In genomic region chr10:43409506-43410230, GRCm38 (mm10) we compare ENCODE assay signal across 17 mouse cellular contexts.
DNase-seq lines count a peak whose midpoint lies in the region; ATAC-seq and TF ChIP-seq lines count a peak whose summit lies in the region.
"Had no signal": no experiment of that assay in that cellular context is flagged by ENCODE, and none has a peak within 500 bp of the region (broad histone marks: within the 10 kb centered on the region; RNA-seq: fewer than 3 reads in every experiment).

No protein-coding gene starts in this region.

- H3K4me2 ChIP-seq in midbrain, embryonic 13.5 days (replicated peaks): no peak overlapping the region
- no peak overlapping the region for H3K4me2 ChIP-seq in heart, postnatal 0 days (ENCODE audit: low read depth, low read length)
- H3K4me2 ChIP-seq in liver, postnatal 0 days (ENCODE audit: low read depth, low read length): no peak overlapping the region
- H3K4me2 ChIP-seq: forebrain, embryonic 12.5 days; hindbrain, embryonic 13.5 days; intestine, embryonic 15.5 days; liver, embryonic 11.5 days; lung, embryonic 15.5 days had no signal

- no peaks in the 10 kb centered on the region for H3K27me3 ChIP-seq in midbrain, embryonic 13.5 days
- H3K27me3 ChIP-seq in midbrain, embryonic 10.5 days (ENCODE audit: low read depth, poor library complexity, severe bottlenecking): no peaks in the 10 kb centered on the region
- H3K27me3 ChIP-seq in heart, embryonic 10.5 days (ENCODE audit: insufficient read depth, poor library complexity, severe bottlenecking): no peaks in the 10 kb centered on the region
- H3K27me3 ChIP-seq in heart, postnatal 0 days (ENCODE audit: control insufficient read depth, insufficient read depth, low read length): no peaks in the 10 kb centered on the region
- H3K27me3 ChIP-seq in liver, postnatal 0 days (ENCODE audit: insufficient read depth, low read length): no peaks in the 10 kb centered on the region
- H3K27me3 ChIP-seq: forebrain, embryonic 12.5 days; hindbrain, embryonic 13.5 days; intestine, embryonic 15.5 days; lung, embryonic 15.5 days; megakaryocyte, embryonic 14.5 days had no signal

- TF ChIP-seq EP300 in heart, postnatal 0 days (IDR thresholded peaks at IDR 0.05; ENCODE audit: low read depth): no peak
- no peak for TF ChIP-seq EP300 in liver, postnatal 0 days (IDR thresholded peaks at IDR 0.05; ENCODE audit: low read depth)

- H3K4me3 ChIP-seq in midbrain, embryonic 13.5 days (replicated peaks): no peak overlapping the region
- H3K4me3 ChIP-seq in midbrain, embryonic 10.5 days: no peak overlapping the region
- H3K4me3 ChIP-seq in heart, embryonic 10.5 days: no peak overlapping the region
- H3K4me3 ChIP-seq in heart, postnatal 0 days (ENCODE audit: low read depth, low read length): no peak overlapping the region
- H3K4me3 ChIP-seq in liver, postnatal 0 days (ENCODE audit: low read depth, low read length): no peak overlapping the region
- H3K4me3 ChIP-seq: forebrain, embryonic 12.5 days; hindbrain, embryonic 13.5 days; intestine, embryonic 15.5 days; lung, embryonic 15.5 days; megakaryocyte, embryonic 14.5 days had no signal

- WGBS in midbrain, embryonic 13.5 days: 66% methylated on average over 10 of the region's 10 CpGs
- 89% methylated on average over 10 of the region's 10 CpGs for WGBS in midbrain, embryonic 10.5 days
- 67% methylated on average over 10 of the region's 10 CpGs for WGBS in heart, embryonic 10.5 days
- WGBS in heart, postnatal 0 days: 45% methylated on average over 10 of the region's 10 CpGs
- 58% methylated on average over 10 of the region's 10 CpGs for WGBS in liver, postnatal 0 days (ENCODE audit: insufficient replicate concordance)

- H3K9me3 ChIP-seq in midbrain, embryonic 13.5 days: no peaks in the 10 kb centered on the region
- no peaks in the 10 kb centered on the region for H3K9me3 ChIP-seq in midbrain, embryonic 10.5 days (replicated peaks)
- H3K9me3 ChIP-seq in heart, embryonic 10.5 days: no peaks in the 10 kb centered on the region
- no peaks in the 10 kb centered on the region for H3K9me3 ChIP-seq in heart, postnatal 0 days (replicated peaks; ENCODE audit: control insufficient read depth, low read length)
- H3K9me3 ChIP-seq in liver, postnatal 0 days (ENCODE audit: low read length): no peaks in the 10 kb centered on the region
- H3K9me3 ChIP-seq: forebrain, embryonic 12.5 days; G1E; hindbrain, embryonic 13.5 days; intestine, embryonic 15.5 days; lung, embryonic 15.5 days; megakaryocyte, embryonic 14.5 days had no signal

- 0 out of 2 replicates have a peak, but pooled peaks have one; percentile 48 for ATAC-seq in midbrain, embryonic 13.5 days
- ATAC-seq in heart, postnatal 0 days (ENCODE audit: insufficient read depth, low read depth): peak; percentile 81
- ATAC-seq in liver, postnatal 0 days: no peak
- ATAC-seq: CD4-positive, CD25-positive, alpha-beta regulatory T cell, adult 4 months; intestine, embryonic 15.5 days had no signal

- H3K4me1 ChIP-seq in midbrain, embryonic 13.5 days (replicated peaks): no peaks in the 10 kb centered on the region
- no peaks in the 10 kb centered on the region for H3K4me1 ChIP-seq in midbrain, embryonic 10.5 days
- H3K4me1 ChIP-seq in heart, embryonic 10.5 days: peaks cover 13% of the 10 kb centered on the region; the same call in 1 of the 2 replicates
- peaks cover 9% of the 10 kb centered on the region for H3K4me1 ChIP-seq in heart, postnatal 0 days (ENCODE audit: control insufficient read depth, insufficient read depth)
- H3K4me1 ChIP-seq in liver, postnatal 0 days (ENCODE audit: insufficient read depth): no peaks in the 10 kb centered on the region
- H3K4me1 ChIP-seq: forebrain, embryonic 12.5 days; hindbrain, embryonic 13.5 days; lung, embryonic 15.5 days; megakaryocyte, embryonic 14.5 days had no signal

- no peak for DNase-seq in midbrain, embryonic 10.5 days (ENCODE audit: low spot score)
- no peak for DNase-seq in heart, embryonic 10.5 days (ENCODE audit: low spot score)
- DNase-seq in heart, postnatal 0 days (ENCODE audit: low spot score): peak; percentile 72
- DNase-seq in ovary, adult 18-20 months (ENCODE audit: low spot score): no peak
- no peak for DNase-seq in cerebellum, adult 9-10 months
- DNase-seq in liver, postnatal 0 days: no peak
- DNase-seq: cerebellum, postnatal 14 days; layer of hippocampus, postnatal 36 days had no signal

- peaks cover 5% of the 10 kb centered on the region for H3K36me3 ChIP-seq in midbrain, embryonic 13.5 days
- H3K36me3 ChIP-seq in midbrain, embryonic 10.5 days: peaks cover 17% of the 10 kb centered on the region
- H3K36me3 ChIP-seq in heart, embryonic 10.5 days: no peaks in the 10 kb centered on the region
- no peaks in the 10 kb centered on the region for H3K36me3 ChIP-seq in heart, postnatal 0 days (replicated peaks; ENCODE audit: control insufficient read depth, insufficient read depth, low read length)
- no peaks in the 10 kb centered on the region for H3K36me3 ChIP-seq in liver, postnatal 0 days (replicated peaks; ENCODE audit: insufficient read depth, low read length)
- H3K36me3 ChIP-seq: forebrain, embryonic 12.5 days; intestine, embryonic 15.5 days; lung, embryonic 15.5 days had no signal

- TF ChIP-seq CTCF in heart, postnatal 0 days (IDR thresholded peaks at IDR 0.05; ENCODE audit: low read depth): no peak
- no peak for TF ChIP-seq CTCF in liver, postnatal 0 days (IDR thresholded peaks at IDR 0.05; ENCODE audit: low read depth)

- no peak overlapping the region for H3K9ac ChIP-seq in midbrain, embryonic 13.5 days (replicated peaks)
- no peak overlapping the region for H3K9ac ChIP-seq in heart, postnatal 0 days (replicated peaks; ENCODE audit: low read depth, low read length)
- no peak overlapping the region for H3K9ac ChIP-seq in liver, postnatal 0 days (replicated peaks)
- H3K9ac ChIP-seq: forebrain, embryonic 12.5 days; hindbrain, embryonic 13.5 days; intestine, embryonic 15.5 days; lung, embryonic 15.5 days had no signal

- H3K27ac ChIP-seq in midbrain, embryonic 13.5 days: peak overlapping the region; percentile 51; the same call in 1 of the 2 replicates
- H3K27ac ChIP-seq in midbrain, embryonic 10.5 days (replicated peaks): no peak overlapping the region
- peak overlapping the region; percentile 64 for H3K27ac ChIP-seq in heart, embryonic 10.5 days
- H3K27ac ChIP-seq in heart, postnatal 0 days (ENCODE audit: low read depth): peak overlapping the region; percentile 73
- no peak overlapping the region for H3K27ac ChIP-seq in liver, postnatal 0 days (ENCODE audit: low read depth)
- H3K27ac ChIP-seq: forebrain, embryonic 12.5 days; hindbrain, embryonic 13.5 days; intestine, embryonic 15.5 days; lung, embryonic 15.5 days had no signal

Comparison
In these comparisons a context has a peak if more than half of its experiments do, and no peak if none do; other contexts are left out.
1. H3K27ac ChIP-seq: peak in midbrain, embryonic 13.5 days (single experiment), heart, embryonic 10.5 days (single experiment) and heart, postnatal 0 days (single experiment); none in midbrain, embryonic 10.5 days (single experiment) and liver, postnatal 0 days (single experiment).